Mouse (Mus musculus) A20 (cell line): ENCODE measurements at regions not wholly inside any gene's neighbourhood (a gene's known extent, or its start where the extent isn't known, plus 50 kb on each side); places are given as distances from the start of the nearest gene placed in this dataset.

Experiments
- DNase-seq: peaks from one replicate; pipeline ENCODE4 v3.0.0-alpha.2; 2011; ENCODE audit warnings: low read depth, low spot score

DNA sequence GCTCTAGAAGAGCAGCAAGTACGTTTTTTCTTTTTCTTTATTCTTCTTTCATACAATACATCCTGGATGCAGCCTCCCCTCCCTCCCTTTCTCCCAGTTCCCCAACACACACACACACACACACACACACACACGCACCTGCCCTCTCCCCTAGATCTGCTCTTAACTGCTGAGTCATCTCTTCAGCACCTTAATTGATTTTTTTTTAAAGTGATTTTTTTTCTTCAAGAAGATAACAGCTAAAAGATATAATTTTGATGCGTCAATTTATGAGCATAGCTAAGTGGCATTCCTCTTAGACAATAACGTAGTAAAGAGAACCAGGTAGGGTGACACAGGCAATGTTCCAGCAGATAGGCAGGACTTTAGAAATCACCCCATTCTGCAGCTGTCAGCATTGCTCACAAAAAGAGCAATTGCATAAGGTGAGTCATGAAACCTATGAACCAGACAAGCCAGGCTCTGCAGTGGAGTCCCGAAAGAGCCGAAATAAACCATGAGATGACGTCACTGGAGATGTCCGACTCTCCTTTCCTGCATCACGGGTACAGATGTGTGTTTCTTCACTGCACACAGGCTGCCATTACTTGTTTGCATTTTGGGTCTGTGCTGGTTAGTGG lies 63.9 kb upstream of the Tnrc6a start:
- no peak for DNase-seq

DNA sequence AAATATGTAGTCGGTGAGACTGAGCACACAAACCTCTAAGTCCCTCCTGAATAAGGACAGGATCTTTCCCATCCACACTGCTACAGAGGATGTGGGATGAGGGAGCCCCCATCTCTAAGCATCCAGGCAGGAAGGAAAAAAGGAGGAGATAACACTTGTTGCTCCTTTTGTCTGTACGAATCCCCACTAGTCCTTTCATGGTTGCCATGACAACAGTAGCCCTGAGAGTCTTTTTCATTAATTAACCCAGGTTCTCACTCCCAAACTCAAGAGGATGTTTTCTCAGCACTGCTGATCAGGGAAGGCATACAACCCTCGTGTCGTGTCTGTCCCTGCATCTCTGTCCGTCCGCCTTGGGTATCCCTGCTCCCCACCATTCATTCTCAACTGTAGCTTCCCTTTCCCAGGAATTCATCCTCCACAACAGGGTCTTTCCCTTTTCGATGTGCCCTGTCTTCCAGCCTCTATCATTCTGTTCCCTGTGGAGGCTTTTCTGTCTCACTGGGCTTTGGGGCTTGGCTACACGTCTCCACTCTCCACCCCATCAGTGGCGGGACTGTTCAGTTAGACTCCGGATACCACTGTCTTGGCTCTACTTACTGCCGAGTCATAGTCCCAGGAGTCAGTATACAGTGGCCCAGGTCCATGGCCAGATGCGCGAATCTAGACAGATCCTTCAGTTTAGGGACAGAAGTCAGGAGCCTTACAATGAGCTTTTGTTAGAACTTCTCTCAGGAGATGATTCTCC lies 60.2 kb upstream of the Tnrc6a start:
- no peak for DNase-seq

DNA sequence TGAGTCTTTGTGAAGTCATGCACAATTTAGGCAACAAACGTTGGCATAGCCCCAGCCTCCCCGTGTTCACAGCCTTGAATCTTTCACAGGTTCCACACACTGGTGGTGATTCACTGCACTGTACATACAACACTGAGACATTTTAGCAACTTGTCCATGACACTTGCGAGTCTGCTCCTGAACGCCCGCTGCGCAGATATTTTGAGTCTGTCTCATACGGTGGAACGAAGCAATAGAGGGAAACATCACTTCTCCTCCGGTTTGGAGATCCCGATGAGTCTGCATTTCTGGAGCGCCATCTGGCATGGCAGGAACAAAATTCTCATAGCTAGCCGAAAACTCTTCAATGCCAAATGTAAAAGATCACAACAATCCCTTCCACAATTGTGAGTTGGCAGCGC lies 57.7 kb upstream of the Tnrc6a start:
- no peak for DNase-seq

DNA sequence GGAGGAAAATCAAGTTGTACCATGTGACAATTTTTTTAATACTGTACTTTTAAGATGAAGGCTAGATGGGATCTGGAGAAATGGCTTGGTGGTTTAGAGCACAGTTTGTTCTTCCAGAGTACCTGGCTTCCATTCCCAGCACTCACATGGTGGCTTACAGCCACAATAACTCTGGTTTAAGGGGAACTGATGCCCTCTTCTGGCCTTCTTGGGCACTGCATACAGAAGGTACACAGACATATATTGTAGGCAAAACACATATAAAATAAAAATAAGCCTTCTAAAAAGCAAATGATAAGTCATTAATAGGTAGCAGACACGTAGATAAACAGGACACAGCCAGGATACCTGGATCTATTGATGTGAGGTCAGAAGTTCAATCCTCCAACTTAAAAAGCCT lies 56.3 kb upstream of the Tnrc6a start:
- DNase-seq = peak; percentile 24

DNA sequence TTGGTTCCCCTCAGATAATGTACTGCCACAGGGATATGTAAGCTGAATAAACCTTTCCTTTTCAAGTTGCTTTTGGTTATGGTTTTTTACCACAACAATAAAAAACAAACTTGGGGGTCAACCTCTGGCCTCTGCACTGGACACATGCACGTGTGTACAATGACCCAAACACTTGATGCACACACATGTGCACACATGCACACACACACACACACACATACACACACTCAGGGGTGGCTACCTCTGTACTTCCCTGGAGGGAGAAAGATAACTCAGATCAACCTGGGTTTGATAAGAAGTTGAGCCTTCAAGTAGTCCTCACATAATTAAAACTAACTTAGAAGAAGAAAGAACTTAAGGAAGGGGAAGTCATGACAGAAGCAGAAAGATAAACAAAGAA lies 55.4 kb upstream of the Tnrc6a start:
- DNase-seq = no peak

DNA sequence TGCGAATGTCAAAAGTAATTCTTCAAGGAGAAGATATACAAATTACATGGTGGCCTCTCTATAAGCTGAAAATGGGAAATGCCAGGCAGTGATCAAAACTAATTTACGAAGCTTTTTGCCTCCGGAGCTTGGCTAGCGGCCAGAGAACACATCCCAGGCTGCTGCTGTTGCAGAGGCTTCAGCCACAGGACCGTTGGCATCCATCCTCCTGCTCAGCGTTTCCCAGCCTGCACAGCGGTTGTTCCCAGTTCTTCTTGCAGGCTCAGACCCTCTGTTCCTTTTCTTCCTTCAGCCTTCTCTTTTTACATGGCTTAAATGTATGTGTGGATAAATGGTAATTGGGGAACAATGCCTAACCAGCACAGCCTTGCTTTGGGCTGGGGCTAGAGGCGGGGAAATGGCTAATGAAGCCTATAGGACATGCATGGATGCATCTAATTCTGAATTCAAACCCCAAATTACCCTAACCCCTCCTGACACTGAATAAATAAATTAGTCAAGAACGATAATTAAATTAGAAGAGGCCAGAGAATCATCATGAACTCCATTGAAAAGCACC lies 54.9 kb upstream of the Tnrc6a start:
- DNase-seq = no peak

DNA sequence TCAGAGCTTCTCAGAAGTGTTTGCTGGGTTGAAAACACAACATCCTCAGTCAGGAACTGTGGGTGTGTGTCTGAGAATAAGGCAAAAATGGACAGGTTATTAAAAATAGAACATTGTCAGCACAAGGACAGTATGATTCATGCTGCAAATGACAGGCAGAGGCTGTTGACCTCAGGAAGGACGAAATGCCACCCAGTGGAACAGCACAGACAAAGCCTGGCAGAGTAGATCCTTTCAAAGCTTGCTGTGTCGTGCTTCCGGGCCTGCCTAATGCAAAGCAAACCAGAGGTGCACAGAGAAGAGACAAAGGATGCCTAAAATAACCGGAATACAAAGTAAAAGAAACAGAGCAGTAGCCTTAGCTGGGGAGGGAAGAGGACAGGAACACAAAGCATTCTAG lies 54.4 kb upstream of the Tnrc6a start:
- no peak for DNase-seq

DNA sequence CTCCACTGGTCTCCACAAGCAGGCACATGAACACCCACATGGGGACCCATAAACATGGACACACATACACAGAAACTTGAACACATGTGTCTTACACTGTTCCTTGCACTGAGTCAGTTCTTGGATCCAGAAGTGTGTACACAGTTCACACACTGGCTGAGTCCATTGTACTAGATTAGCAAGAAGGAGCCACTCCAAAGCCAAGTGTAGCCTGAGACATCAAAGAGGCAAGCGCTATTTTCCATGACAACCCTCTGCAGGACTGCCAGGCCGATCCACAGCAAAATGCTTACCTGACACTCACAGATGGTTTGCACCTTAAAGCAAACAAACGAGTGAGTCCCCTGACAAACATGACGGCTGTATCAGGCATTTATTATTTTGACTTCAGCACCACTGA lies 52.8 kb upstream of the Tnrc6a start:
- DNase-seq = no peak
